Mouse (Mus musculus) granulocyte monocyte progenitor cell, adult 5-6 weeks (primary cell): ENCODE results near the gene Stk38. TPM values are rescaled to one million over a fixed set of nuclear protein-coding genes. Genes with fewer than 3 reads are reported as not detected.
"Not testable (repeated sequence)": the region's sequence is repeated elsewhere in the genome, so short reads cannot be mapped to it uniquely, and the experiment has no call there.

Source experiments
- ATAC-seq: replicated peaks from 2 replicates; pipeline ENCODE4 v1.8.0; 2016; ENCODE audit warnings: mild to moderate bottlenecking, moderate TSS enrichment, inconsistent platforms; ENCODE audit not compliant: poor library complexity, severe bottlenecking
- total RNA-seq, 2 experiments: library from RNA; stranded (forward) in 1 of 2; stranded (reverse) in 1 of 2; fragments of 200-712, 200-1000 nt in 1 of 2; fragments of >200 nt in 1 of 2; fragmentation: Nextera tagmentation in 1 of 2; gene quantifications; 2 replicates each; pipeline ENCODE4 v1.2.3; 2014 to 2017

Stk38 gene
- total RNA-seq, 2 experiments from 2014 or later, result 58.2 to 116 TPM

DNA sequence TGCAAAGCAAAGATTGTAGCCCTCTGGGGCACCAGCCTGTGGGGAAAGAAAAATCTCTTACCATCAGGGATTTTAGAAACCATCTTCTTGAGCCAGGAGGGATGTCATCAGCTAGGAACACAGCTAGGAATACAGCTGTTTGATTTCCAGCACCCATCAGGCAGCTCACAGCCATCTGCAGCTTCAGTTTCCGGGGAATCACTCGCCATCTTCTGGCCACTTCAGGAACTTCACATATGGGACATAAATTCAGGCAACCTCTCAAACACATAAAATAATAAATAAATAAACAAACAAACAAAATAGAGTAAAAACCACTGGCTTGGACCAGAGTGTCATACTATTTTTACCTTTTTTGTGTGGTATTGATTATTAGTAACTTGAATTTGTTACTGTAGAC is 7.8 kb upstream of the Stk38 start:
- peak; percentile 40 for ATAC-seq

DNA sequence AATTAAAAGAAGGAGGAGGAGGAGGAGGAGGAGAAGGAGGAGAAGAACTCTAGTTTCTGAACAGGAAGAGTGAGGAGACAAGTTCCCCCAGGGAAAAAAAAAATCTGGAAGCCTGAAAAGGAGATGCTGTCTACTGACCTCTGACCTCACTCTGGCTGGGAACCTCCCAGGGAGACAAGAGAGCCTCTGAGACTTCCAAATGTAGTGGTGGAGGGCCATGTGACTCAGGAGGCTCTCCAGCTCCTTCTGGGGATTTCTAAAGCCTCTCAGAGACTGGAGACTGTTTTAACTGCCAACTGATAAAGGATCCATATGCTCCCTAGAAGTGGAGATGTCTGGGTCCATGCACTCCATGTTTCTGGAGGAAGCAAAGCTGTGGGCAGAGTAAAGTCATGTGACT is 6.4 kb upstream of the Stk38 start:
- no peak for ATAC-seq

DNA sequence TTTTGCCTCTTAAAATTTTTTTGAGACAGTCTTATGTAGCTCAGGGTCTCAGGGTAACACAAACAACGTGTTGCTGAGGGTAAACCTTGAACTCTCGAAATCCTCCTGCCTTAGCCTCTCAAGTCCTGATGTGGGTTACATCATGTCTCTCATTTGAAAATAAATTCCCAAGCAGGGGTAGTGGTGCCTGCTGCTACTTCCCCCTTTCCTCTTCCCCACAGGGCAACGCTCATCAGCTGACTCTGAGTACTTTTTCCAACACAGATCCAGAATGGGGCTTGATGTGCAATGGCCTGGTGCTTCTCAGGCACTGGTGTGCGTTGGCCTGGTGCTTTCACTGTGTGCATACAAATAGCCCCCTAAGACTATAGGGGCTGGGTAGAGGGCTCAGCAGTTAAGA is 1.4 kb upstream of the Stk38 start:
- peak; percentile 63 for ATAC-seq

DNA sequence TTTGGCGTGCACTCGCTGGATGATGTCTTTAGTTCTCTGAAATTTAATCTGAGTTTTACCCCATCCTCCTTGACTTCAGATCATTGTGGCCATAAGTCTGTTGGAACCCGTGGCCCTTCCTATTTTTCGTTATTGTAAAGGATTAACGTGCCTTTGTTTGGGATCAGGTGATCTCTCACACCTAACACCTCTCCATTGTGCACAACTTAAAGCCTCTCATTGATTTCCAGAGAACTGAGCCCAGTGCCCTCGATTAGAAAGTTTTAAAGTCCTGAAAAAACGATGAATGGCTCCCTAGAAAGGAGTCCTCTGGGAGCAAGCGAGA is 493 bp upstream of the Stk38 start:
- ATAC-seq, result no peak

DNA sequence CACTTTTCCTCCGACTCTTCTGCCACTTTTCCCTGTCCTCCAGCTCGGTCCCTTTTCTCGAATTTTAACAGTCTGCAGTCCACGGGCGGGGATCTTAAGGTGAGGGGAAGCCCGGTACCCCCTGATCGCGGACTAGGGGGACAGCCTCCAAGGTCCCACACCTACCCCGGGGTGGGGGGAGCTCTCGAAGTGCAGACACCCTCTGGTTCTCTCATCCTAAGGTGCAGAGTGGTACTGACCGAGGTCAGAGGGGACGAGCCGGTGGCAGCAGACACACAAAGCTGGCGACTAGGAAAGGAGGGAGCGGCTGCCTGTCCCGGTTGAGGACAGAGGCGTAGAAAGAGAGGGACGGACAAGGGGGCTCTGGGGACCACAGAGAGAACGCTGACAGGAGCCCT is 553 bp downstream of the Stk38 start:
- ATAC-seq, result no peak

DNA sequence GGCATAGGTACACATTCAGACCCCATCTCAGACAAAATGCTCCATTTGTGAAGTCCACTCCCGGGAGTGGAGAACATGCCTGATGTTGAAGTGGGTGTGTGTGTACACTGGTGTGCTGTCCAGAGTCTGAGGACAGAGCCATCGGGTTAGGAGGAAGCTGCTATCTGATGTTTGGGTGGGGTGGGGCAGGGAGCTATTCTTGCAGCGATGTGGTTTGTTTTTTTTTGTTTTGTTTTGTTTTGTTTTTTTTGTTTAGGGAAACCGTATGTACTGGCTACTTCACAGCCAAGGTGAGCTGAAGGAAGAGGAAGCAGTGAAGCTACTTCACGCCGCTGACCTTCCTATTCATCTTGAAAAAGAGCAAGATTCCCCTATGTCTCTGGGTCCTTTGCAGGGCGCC is 983 bp downstream of the Stk38 start:
- 0 out of 2 replicates have a peak, but pooled peaks have one; percentile 10 for ATAC-seq

DNA sequence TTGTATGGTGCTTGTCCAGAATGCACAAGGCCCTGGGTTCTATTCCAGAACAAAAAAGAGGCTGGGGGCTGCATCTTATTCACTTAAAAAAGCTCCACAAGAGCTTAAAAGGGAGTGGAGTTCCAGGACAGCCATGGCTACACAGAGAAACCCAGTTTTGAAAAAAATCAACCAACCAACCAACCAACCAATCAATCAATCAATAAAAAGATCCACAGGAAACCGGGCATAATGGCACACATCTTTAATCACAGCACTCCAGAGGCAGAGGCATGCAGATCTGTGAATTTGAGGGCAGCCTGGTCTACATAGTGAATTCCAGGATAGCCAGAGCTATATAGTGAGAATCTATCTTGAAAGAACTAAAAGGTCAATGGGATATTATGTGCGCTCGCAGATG is 2.8 kb downstream of the Stk38 start:
- no peak for ATAC-seq

DNA sequence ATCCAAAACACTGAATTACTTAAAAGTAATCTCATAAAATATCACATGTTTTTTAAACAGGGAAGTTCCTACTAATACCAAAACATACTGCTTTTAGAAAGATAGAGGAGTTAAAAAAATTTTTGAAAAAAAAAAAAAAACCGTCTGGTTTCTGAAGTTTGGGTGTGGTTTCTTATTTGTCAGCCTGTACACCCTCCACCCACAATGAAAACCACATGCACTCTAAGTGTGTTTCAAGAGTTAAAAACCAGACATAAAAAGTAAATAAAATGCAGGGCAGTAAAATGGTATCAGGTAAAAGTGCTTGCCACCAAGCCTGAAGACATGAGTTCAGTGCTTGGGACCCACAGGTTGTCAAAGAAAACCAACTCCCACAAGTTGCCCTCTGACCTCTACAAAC is 4.1 kb downstream of the Stk38 start:
- ATAC-seq, result no peak

DNA sequence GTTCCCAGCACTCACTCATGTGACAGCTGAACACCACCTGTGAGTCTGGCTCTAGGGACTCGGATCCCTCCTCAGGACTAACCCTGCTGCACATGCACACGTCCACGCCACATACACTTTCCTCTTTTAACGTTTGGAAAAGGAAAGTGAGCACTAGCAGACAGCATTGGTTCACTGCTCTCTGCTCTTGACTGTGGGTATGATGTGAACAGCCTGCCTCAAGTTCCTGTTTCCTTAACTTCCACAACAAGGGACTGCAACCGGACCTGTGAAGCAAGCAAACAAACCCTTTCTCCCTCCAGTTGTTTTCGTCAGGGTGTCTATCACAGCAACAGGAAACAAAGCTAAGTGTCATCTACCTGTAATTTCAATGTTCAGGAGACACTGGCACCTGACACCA is 7.3 kb downstream of the Stk38 start:
- ATAC-seq, result peak; percentile 77

DNA sequence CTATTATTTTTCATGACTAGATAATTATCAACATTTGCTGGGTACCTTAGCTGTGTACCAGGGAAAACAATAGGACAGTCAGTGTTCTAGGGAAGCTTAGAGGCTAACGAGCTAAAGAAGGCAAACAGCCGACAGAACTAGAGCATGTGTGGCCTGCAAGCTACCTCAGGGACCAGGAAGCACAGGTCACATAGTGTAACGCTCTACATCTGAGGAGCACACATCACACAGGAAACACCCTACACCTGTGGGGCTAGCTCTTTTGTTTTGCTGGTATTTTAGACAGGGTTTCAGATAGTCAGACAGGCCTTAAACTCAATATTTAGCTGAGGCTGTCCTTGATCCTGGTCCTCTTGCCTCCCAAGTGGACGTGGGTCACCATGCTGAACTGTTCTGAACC is 13.2 kb downstream of the Stk38 start:
- no peak for ATAC-seq

DNA sequence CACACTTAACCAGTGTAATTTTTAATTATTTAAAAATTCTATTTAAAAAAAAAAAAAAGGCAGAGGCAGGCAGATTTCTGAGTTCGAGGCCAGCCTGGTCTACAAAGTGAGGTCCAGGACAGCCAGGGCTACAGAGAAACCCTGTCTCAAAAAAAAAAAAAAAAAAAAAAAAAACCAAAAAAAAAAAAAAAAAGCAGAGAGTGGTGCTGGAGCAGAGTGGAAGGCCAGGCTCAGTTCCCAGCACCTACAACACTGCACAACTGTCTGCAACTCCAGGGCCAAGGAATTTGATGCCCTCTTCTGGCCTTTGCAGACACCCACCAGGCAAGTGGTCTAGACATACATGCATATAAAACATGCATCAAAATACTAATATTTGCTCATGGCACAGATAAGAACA is 14.8 kb downstream of the Stk38 start:
- ATAC-seq, result not testable (repeated sequence)

DNA sequence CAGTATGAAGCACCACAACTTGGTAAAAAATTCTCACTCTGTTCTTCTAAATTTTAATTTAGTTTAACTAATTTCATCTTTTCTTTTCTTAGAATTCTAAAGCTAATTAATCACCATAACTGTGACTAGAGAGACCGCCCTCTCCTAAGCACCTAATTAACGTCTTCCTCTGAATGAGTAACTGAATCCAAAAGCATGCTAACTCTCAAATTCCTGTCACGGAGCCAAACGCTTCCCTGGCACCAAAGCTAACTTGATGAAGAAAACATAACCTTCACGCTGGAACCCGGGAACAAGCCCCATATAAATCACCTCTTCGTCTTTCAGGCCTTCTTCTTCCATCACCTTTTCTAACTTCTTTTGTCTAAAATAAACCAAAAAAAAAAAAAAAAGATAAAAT is 15.7 kb downstream of the Stk38 start:
- no peak for ATAC-seq

DNA sequence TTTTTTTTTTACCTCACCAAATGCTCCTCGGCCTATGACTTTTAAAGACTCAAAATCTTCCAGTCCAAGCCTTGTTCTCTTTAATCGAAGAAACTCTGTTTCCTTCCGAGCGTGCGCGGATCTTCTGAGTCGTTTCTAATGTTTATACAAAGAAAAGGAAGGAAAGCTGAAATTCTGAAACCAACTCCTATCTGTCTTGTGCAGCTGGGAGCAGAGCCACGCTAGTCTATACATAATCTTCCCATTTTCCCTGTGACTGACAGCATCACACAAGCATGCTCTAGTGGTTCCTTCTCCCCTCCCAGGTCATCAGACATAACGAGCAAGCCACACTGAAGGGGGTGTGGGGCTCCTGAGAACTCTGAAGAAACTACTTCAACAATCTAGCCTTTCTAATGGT is 16.5 kb downstream of the Stk38 start:
- no peak for ATAC-seq

DNA sequence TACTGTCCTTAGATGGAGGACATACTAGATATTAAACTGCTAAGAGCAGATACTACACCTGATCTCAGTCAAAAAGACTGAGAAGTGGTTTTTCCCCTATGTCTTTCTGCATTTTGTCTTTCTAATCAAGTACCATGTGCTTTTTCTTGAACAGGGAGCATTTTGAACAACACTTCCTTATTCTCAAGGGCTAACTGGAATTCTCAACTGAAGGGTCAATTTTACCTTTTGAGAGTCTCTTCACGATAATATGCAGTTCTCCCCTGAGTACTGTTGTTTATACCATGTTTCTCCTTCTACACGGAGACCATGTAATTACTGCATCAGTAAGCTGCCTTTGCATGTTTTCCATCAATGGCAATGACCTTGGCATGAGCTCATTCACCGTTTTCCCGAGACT is 17.7 kb downstream of the Stk38 start:
- no peak for ATAC-seq

DNA sequence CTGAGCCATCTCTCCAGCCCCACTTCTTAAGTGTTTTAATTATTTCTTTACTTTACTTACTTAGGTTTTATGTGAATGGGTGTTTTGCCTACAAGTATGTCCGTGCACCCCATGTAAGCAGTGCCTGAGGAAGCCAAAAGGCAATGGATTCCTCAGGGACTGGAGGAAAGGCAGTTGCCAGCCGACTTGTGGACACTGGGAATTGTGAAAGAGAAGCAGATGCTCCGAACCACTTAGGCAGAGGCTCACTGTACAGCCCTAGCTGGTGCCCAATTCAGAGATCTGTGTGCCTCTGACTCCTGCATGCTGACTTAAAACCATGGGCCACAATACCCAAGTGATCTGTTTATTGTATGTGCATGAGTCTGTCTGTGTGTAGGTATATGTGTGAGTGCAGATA is 18.8 kb downstream of the Stk38 start:
- ATAC-seq, result no peak

DNA sequence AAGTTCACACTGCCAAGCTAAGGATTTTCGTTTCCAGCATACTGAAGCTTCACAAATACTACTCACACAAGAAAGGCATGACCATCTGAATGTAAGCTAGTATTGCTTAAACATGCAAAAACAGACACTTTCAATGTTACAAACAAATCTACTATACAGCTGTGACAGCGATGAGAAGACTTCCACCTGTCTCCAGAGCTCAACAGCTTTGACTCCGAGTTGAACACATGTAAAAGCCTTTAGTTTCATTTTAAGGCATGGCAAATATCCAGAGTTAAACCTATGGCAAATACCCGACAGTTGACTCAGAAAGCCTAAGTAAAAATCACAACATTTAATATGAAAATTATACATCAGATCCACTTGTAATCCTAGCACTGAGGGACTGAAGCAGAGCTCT is 19.5 kb downstream of the Stk38 start:
- no peak for ATAC-seq

DNA sequence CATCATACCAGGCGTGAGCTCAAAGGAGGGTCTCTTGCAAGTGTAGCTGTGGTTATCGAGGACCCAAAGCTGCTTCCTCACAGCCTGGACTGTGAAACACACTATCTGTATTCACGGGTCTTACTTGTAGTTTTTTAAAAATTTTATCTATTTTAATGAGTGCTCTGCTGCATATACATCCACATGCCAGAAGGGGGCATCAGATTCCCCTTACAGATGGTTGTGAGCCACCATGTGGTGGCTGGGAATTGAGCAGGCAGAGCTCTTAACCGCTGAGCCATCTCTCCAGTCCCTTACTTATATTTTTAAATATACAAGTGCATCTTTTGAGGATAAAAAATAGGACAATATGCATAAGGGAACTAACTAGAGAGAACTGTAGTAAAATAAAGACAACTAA is 20.1 kb downstream of the Stk38 start:
- ATAC-seq, result peak; percentile 63

DNA sequence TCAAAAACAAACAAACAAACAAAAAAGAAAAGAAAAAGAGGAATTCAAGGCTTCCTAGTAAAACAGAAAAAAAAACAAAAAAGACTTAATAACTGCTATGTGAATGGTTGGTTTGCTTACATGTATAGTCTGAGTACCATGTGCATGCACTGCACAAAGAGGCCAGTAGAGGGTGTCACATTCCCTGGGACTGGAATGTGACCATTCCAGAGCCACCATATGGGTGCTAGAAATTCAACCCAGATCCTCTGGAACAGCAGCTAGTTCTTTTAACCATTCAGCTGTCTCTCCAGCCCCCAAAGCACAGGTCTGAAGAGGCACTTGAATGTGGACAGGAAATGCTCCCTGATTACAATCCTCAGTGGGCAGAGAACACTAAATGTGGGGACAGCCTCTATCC is 21.0 kb downstream of the Stk38 start:
- ATAC-seq, result no peak

DNA sequence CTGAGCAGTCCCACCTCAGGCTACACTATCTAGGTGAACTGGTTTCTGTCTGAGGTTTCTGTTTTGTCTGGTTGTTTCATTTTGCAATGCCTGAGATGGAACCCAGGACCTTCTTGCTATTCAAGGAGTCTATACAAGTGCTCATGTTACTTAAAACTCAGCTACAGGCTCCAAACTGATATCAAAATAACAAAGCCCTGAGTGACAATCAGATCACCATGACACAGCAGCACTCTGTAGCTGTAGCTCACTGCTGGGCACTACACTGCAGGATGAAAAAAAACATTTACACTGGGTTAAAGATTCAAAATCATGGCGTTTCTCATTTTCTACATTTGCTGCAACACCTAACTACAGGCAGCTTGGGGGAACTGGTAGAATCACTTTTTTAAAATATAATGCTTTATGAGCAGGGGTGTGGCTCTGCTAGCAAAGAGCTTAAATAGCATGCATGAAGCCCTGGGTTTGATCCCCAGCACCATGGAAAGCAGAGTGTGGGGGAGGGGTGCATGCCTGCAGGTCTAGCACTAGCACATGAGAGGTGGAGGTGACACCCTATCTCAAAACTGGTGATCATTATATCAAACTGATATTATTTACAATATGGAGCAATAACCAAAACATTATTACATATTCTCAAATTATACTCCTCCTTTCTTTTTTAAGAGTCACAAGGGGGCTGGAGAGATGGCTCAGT is 22.9 kb downstream of the Stk38 start:
- ATAC-seq, result no peak

DNA sequence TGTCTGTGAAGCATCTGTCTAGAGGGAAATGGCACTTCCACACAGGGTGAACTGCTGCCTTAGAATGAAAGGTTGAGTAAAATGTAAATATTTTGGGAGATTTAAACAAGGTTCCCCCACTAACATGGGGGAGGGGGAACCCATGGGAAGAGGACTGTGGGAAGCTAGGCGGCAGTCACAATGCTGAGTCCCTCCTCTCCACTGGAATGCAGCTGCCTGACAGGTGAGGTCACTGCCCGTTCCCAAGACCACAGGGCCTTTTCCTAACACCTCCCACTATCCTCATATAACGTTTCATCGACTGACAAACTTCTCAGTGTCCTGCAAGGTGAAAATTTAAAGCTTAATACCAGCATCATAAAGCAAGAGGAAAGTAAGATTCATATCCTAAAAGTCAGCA is 25.2 kb downstream of the Stk38 start:
- no peak for ATAC-seq

DNA sequence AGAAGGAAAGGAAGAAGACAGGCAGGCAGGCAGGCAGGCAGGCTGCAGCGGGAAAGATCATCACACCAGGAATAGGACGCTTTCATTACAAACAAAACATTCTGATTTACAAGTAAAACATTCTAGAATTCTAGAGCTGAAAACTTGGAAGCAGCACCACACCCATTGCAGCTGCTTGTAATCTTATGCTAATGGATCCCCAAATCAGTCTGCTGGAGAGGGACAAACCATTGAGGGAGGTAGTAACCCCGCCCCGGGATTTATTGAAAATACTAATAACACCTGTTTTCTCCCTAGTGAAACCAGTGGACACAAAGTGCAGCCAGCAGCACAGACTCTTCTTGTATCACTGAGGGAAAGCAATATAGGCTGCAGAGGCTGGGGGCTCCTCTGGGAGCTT is 26.7 kb downstream of the Stk38 start:
- no peak for ATAC-seq

DNA sequence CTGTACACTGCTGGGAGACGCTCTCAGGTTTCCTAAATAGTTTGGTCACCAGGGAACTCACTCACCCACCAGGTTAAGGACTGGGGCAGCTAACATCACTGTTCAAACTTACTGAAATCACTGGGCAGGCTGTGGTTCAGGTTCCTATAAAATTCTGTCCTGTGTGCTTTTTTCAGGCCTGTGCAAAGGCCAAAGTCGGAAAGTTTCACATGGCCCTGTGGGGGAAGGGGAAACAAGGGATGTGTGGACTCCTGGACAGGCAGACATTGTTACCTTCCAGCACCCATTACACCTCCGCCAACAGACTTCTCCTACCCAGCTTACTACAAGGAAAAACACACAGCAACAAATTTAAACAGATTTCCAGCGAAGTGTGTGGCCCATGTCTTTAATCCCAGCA is 28.7 kb downstream of the Stk38 start:
- no peak for ATAC-seq

DNA sequence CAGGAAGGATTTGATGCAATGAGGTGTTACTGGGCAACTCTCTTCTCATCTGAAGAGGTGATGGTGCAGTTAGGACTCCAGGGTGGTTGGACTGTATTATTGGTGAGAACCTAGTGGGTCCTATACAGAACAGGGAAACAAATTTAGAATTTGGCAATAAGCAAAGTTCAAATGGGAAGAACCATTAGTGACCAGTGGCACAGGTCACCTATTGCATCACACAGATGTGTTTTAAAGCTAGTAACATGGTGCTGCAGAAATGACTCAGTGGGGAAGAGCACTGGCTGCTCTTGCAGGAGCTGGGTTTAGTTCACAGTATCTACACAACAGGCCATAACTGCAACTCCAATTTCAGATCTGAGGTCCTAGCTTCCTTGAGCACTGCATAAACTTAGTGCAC is 37.7 kb downstream of the Stk38 start:
- no peak for ATAC-seq
